Mouse (Mus musculus): Measurements from ENCODE around the gene Grin2a.
"Not testable (repeated sequence)": the region's sequence is repeated elsewhere in the genome, so short reads cannot be mapped to it uniquely, and the experiment has no call there.

The Grin2a gene

GRCm38 (mm10) chr16:9618206-9618605, 377.2 kb downstream of the Grin2a start:
- DNase-seq, result no peak

GRCm38 (mm10) chr16:9617215-9617614, 378.1 kb downstream of the Grin2a start:
- DNase-seq, result no peak

- DNase-seq, result no peak
Observed at GRCm38 (mm10) chr16:9616807-9617206, 378.6 kb downstream of the Grin2a start.

- not testable (repeated sequence) for DNase-seq
Observed at GRCm38 (mm10) chr16:9612596-9612995, 382.8 kb downstream of the Grin2a start.

- no peak for DNase-seq
Observed at GRCm38 (mm10) chr16:9607432-9607831, 387.9 kb downstream of the Grin2a start.

- peak; percentile 49 for DNase-seq
Observed at GRCm38 (mm10) chr16:9603983-9604382, 391.4 kb downstream of the Grin2a start.

- DNase-seq, result no peak
Observed at GRCm38 (mm10) chr16:9602579-9602978, 392.8 kb downstream of the Grin2a start.

- DNase-seq, result no peak
Observed at GRCm38 (mm10) chr16:9589176-9589575, 406.2 kb downstream of the Grin2a start.

GRCm38 (mm10) chr16:9588431-9588830, 406.9 kb downstream of the Grin2a start:
- DNase-seq, result no peak

GRCm38 (mm10) chr16:9583981-9584380, 411.4 kb downstream of the Grin2a start:
- no peak for DNase-seq

GRCm38 (mm10) chr16:9571793-9572192, 423.6 kb downstream of the Grin2a start:
- DNase-seq, result no peak

GRCm38 (mm10) chr16:9567286-9567685, 428.1 kb downstream of the Grin2a start:
- DNase-seq, result no peak

- no peak for DNase-seq
Observed at GRCm38 (mm10) chr16:9561816-9562215, 433.5 kb downstream of the Grin2a start.

GRCm38 (mm10) chr16:9535196-9535595, 460.2 kb downstream of the Grin2a start:
- no peak for DNase-seq

- no peak for DNase-seq
Observed at GRCm38 (mm10) chr16:9533564-9534332, 461.6 kb downstream of the Grin2a start.

- DNase-seq, result no peak
Observed at GRCm38 (mm10) chr16:9532843-9533532, 462.4 kb downstream of the Grin2a start.

- DNase-seq, result no peak
Observed at GRCm38 (mm10) chr16:9527214-9527613, 468.1 kb downstream of the Grin2a start.

GRCm38 (mm10) chr16:9523314-9523713, 472.0 kb downstream of the Grin2a start:
- DNase-seq, result no peak
